Mouse (Mus musculus) right cerebral cortex, postnatal 14 days (tissue): ENCODE results near the gene Aif1l.

Source experiments
- DNase-seq: peaks from one replicate; pipeline ENCODE4 v3.0.0; 2022

Gene Aif1l

DNA sequence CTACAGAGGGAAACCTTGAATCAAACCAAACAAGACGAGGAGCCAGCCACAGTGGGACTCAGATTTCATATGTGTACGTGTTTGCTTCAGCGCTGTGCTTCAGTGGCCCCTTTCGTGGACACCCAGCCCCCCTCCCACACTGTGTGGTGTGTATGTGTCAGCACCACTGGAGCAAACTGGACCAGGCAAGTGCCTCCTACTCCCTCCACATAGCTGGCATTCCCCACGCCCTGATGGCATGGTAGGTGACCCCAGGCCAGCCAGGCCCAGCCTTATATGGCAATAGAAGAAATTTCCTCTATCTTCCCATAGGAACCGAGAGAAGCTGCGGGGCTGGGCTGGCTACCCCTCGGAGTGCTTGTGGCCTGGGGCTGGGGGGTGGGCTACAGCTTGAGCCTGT lies 3.7 kb downstream of the Aif1l start:
- DNase-seq: no peak

DNA sequence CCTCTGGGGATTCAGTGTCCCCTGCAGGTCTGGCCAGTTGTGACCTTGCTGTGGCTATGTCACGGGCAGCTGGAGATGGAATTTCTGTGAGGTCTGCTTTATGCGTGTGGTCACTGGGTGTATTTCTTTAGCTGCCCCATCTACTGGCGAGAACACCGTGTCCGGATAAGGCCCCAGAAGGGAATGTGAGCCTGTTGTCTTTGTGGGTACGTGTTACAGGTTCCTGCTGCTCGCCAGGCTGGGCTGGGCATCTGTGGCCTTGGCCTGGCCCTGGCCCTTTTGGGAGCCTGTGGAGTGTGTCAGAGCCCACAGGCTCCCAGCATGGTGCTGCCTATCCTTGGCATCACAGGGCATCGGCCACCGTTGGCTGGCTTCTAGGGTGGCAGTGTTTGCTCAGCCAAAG lies 4.8 kb downstream of the Aif1l start:
- DNase-seq: no peak

DNA sequence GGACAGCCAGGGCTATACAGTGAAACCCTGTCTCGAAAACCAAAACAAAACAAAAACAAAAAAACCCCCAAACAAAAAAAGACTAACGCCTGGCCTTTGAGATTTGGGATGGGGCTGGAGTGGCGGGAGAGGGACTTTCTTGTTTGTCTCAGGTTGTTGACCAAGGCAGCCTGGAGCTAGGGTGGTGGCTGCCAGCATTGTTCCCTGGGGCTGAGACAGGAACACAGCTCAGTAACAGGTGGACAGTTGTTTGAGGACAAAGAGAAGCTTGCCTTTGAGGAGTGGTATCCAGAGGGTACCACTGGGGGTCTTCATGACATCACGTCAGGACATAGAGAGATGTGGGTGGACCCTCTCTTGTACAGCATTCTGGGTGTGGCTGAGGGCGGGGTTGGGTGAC lies 5.7 kb downstream of the Aif1l start:
- no peak for DNase-seq

DNA sequence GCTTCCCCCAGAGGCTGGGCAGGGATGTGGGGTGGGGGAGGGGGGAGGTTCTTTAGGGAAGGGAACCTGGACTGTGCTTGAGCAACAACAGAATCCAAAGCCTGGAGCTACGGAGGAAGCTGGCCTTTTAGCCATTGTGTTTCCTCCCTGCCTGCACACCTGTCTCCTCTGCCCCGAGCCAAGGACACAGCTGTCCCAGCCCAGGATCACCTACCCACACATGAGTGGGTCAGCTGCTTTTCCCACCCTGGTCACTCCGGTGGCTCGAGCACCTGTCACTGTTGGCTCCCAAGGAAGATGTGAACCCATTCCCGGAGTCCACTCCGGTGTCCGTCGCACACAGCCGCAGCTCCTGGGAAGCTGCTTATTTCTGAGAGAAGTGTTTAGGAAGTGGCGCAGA lies 7.3 kb downstream of the Aif1l start:
- no peak for DNase-seq

- no peak for DNase-seq
Measured at GRCm38 (mm10) chr2:31960986-31961385, 11.0 kb downstream of the Aif1l start.

GRCm38 (mm10) chr2:31961791-31962222 lies 11.9 kb downstream of the Aif1l start:
- no peak for DNase-seq

GRCm38 (mm10) chr2:31962501-31963224 lies 12.7 kb downstream of the Aif1l start:
- DNase-seq: peak; percentile 31

GRCm38 (mm10) chr2:31963491-31963890 lies 13.6 kb downstream of the Aif1l start:
- DNase-seq: no peak

- DNase-seq: no peak
Measured at GRCm38 (mm10) chr2:31964191-31964590, 14.3 kb downstream of the Aif1l start.

- no peak for DNase-seq
Measured at GRCm38 (mm10) chr2:31965110-31965509, 15.2 kb downstream of the Aif1l start.

DNA sequence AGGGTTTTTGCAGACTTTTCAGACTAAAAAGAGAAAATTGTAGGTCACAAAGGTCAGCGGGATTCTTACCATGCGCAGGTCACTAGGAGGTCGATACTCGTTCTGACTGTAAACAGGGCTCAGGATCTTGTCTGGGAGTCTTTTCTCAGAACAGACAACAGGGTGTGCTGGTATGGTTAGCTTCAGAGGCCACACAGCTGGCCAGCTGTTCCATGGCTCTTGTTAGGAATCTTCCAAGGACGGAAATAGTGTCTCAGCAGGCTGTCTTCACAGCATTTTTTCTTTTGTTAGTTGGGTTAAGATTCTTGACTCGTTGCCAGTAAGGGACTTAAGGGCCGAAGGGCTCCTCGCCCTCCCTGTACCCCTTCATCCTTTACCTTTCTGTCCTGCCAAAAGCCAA lies 16.9 kb downstream of the Aif1l start:
- no peak for DNase-seq

- DNase-seq: no peak
Measured at GRCm38 (mm10) chr2:31972589-31972988, 22.6 kb downstream of the Aif1l start.

GRCm38 (mm10) chr2:31974141-31974808 lies 24.3 kb downstream of the Aif1l start, which contains the start of gene Nup214:
Nup214 (plus strand) TSS chr2:31974436.
- peak; percentile 99 for DNase-seq

- DNase-seq: no peak
Measured at GRCm38 (mm10) chr2:31974809-31975371, 25.0 kb downstream of the Aif1l start.

GRCm38 (mm10) chr2:31987774-31988173 lies 37.8 kb downstream of the Aif1l start:
- DNase-seq: no peak

- no peak for DNase-seq
Measured at GRCm38 (mm10) chr2:31990961-31991360, 41.0 kb downstream of the Aif1l start.

GRCm38 (mm10) chr2:31994896-31995295 lies 45.0 kb downstream of the Aif1l start:
- no peak for DNase-seq

GRCm38 (mm10) chr2:31996060-31996459 lies 46.1 kb downstream of the Aif1l start:
- DNase-seq: peak; percentile 32

DNA sequence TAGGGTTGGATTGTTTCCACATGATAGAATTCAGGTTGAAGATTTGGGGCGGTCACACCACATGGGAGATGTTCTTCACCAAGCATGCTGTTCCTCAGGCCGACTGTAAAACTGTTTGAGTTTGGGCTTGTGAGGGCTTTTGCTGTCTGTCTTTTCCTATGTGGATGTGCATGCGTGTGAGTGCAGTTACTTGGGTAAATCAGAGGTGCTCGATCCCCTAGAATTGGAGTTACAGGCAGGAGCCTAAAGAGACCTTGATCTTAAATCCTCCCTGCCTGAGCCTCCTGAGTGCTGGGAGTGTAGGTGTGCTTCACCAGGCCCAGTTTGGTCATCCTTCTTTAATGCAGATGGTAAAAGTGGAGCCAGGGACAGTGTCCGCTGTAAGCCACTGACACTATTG lies 47.6 kb downstream of the Aif1l start:
- DNase-seq: no peak

- no peak for DNase-seq
Measured at GRCm38 (mm10) chr2:31998443-31998842, 48.5 kb downstream of the Aif1l start.

GRCm38 (mm10) chr2:32008311-32008710 lies 58.4 kb downstream of the Aif1l start:
- no peak for DNase-seq

DNA sequence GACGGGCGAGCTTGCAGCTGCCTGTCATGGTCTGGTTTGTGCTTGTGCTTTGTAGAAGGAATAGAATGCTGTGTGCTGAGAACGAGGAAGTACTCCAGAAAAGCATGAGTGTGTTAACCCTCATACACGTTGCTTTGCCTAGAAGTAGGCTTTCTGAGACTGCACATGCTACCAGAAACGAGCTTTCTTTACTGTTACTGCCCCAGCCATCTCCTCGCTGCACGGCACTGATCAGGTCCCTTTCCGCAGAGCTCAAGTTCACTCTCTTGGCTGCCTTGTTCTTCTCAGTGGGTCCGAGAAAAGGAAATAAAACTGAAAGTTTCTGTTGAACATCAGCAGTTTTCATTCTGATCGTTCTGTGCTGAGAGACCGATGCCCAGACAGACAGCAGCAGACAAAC lies 58.8 kb downstream of the Aif1l start:
- no peak for DNase-seq

DNA sequence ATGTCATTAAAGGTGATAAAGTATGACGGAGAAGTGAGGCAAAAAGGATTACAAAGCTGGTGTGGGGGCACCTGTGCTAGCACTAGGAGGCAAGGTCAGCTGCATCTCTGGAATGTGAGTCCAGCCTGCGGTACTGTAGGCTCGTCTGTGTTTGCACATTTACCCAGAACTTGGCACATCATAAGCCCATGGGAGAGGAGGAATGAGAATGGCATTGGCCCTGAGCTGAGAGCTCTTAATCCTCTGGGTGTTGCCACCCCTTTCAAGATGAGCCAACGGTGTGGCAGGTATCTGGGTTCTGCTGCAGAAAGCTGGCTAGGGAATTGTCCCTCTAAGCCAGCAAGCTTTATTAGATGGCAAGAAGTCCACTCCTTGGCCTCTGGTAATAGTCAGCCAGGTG lies 69.8 kb downstream of the Aif1l start:
- DNase-seq: no peak

DNA sequence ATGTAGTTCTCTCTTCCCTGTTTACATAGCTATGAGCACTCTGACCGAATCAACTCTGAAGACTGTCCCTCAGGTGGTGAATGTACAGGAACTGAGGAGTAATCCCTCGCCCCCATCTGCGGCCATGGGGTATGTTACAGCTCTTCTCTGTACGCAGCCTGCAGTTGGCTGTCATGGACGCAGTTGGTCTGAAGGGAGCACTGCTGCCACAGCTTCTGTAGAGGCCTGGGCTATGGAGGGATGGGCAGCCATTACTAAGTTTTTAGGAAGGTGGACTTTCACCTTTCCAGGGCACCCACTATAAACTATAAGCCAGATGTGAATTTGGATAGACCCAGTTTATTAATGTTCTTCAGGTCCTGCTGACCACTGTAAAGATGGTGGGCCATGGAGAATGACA lies 70.3 kb downstream of the Aif1l start:
- DNase-seq: no peak
